Mouse (Mus musculus): ENCODE results near the gene Ptch2. TPM values are rescaled to one million over a fixed set of nuclear protein-coding genes. Genes with fewer than 3 reads are reported as not detected.

Ptch2 gene
- 1 to 10 TPM in 1 of 4 experiments, under 1 TPM in 3; 0.44 to 1.0 (median 0.58) TPM for total RNA-seq (2022)

GRCm38 (mm10) chr4:117095551-117096452 is at the start of gene Ptch2:
Gene Ptch2, plus strand, starts transcription at chr4:117096075.
- DNase-seq (ENCODE audit: low spot score) = peak; percentile 60

GRCm38 (mm10) chr4:117048836-117049235 is 47.0 kb upstream of the Ptch2 start:
- peak; percentile 85 for DNase-seq (ENCODE audit: low spot score)

- DNase-seq (ENCODE audit: low spot score) = no peak
These were observed 46.4 kb upstream of the Ptch2 start for GRCm38 (mm10) chr4:117049485-117049884.

GRCm38 (mm10) chr4:117052626-117053025 is 43.2 kb upstream of the Ptch2 start:
- DNase-seq (ENCODE audit: low spot score) = peak; percentile 70

GRCm38 (mm10) chr4:117053956-117054355 is 41.9 kb upstream of the Ptch2 start:
- DNase-seq (ENCODE audit: low spot score) = no peak

- no peak for DNase-seq (ENCODE audit: low spot score)
These were observed 39.8 kb upstream of the Ptch2 start for GRCm38 (mm10) chr4:117056102-117056501.

GRCm38 (mm10) chr4:117056514-117056913 is 39.4 kb upstream of the Ptch2 start:
- no peak for DNase-seq (ENCODE audit: low spot score)

GRCm38 (mm10) chr4:117058512-117058911 is 37.4 kb upstream of the Ptch2 start:
- DNase-seq (ENCODE audit: low spot score) = no peak

- DNase-seq (ENCODE audit: low spot score) = no peak
These were observed 33.0 kb upstream of the Ptch2 start for GRCm38 (mm10) chr4:117062700-117063390.

- DNase-seq (ENCODE audit: low spot score) = no peak
These were observed 27.8 kb upstream of the Ptch2 start for GRCm38 (mm10) chr4:117068035-117068434.

- DNase-seq (ENCODE audit: low spot score) = no peak
These were observed 26.2 kb upstream of the Ptch2 start for GRCm38 (mm10) chr4:117069647-117070046.

GRCm38 (mm10) chr4:117070624-117071023 is 25.3 kb upstream of the Ptch2 start:
- DNase-seq (ENCODE audit: low spot score) = no peak

- no peak for DNase-seq (ENCODE audit: low spot score)
These were observed 24.7 kb upstream of the Ptch2 start for GRCm38 (mm10) chr4:117071183-117071582.

- no peak for DNase-seq (ENCODE audit: low spot score)
These were observed 7.8 kb upstream of the Ptch2 start for GRCm38 (mm10) chr4:117087948-117088640.

- no peak for DNase-seq (ENCODE audit: low spot score)
These were observed 5.3 kb upstream of the Ptch2 start for GRCm38 (mm10) chr4:117090586-117090985.

- DNase-seq (ENCODE audit: low spot score) = no peak
These were observed 1.1 kb upstream of the Ptch2 start for GRCm38 (mm10) chr4:117094626-117095361.

GRCm38 (mm10) chr4:117096666-117097065 is 791 bp downstream of the Ptch2 start:
- DNase-seq (ENCODE audit: low spot score) = peak; percentile 24

GRCm38 (mm10) chr4:117097969-117098763 is 2.3 kb downstream of the Ptch2 start:
- no peak for DNase-seq (ENCODE audit: low spot score)

- DNase-seq (ENCODE audit: low spot score) = no peak
These were observed 2.8 kb downstream of the Ptch2 start for GRCm38 (mm10) chr4:117098764-117099036.

- no peak for DNase-seq (ENCODE audit: low spot score)
These were observed 4.2 kb downstream of the Ptch2 start for GRCm38 (mm10) chr4:117100036-117100435.

GRCm38 (mm10) chr4:117101218-117101617 is 5.3 kb downstream of the Ptch2 start:
- peak; percentile 63 for DNase-seq (ENCODE audit: low spot score)

All from heart, adult 8-10 months (tissue).